ENCODE assay signal across 9 mouse cellular contexts in genomic region chr7:44641887-44642286, GRCm38 (mm10). TPM values are rescaled to one million over a fixed set of nuclear protein-coding genes. Genes with fewer than 3 reads are reported as not detected.
DNase-seq lines count a peak whose midpoint lies in the region; ATAC-seq and TF ChIP-seq lines count a peak whose summit lies in the region.
"Had no signal": no experiment of that assay in that cellular context is flagged by ENCODE, and none has a peak within 500 bp of the region (broad histone marks: within the 10 kb centered on the region; RNA-seq: fewer than 3 reads in every experiment).

No protein-coding gene starts in this region.

- H3K9ac ChIP-seq in stomach, postnatal 0 days (ENCODE audit: low read length): no peak overlapping the region

- H3K4me2 ChIP-seq in stomach, postnatal 0 days (replicated peaks; ENCODE audit: low read depth): no peak overlapping the region

- no peaks in the 10 kb centered on the region for H3K9me3 ChIP-seq in stomach, postnatal 0 days (ENCODE audit: control insufficient read depth, low read length)

- H3K4me1 ChIP-seq in stomach, postnatal 0 days (replicated peaks; ENCODE audit: control insufficient read depth, insufficient read depth): no peaks in the 10 kb centered on the region

- no peaks in the 10 kb centered on the region for H3K27me3 ChIP-seq in stomach, postnatal 0 days (ENCODE audit: control insufficient read depth, insufficient read depth, low read length)

- intact Hi-C loops in left cerebral cortex, postnatal 36 days (cut with DNase I): loop anchor here (5.0 kb wide), 1 partner anchor 55 kb away; no protein-coding TSS in a partner anchor
- intact Hi-C loops in left cerebral cortex, postnatal 10 days (cut with DNase I): loop anchor here (10.0 kb wide), 1 partner anchor 117 kb away; the partner anchor contains the start of gene Mybpc2

- TF ChIP-seq EP300 in stomach, postnatal 0 days (optimal IDR thresholded peaks at IDR 0.05): no peak

- TF ChIP-seq CTCF in stomach, postnatal 0 days (IDR thresholded peaks at IDR 0.05; ENCODE audit: low read depth): peak; percentile 69

- WGBS in stomach, postnatal 0 days: 30% methylated on average over 8 of the region's 8 CpGs

- peak; percentile 22 to 49 for DNase-seq in adrenal gland, adult 18-20 months (ENCODE audit: low spot score in 2 of 2)
- DNase-seq in adrenal gland, adult 8-10 months: no peak
- peak; percentile 29 to 35 for DNase-seq in left cerebral cortex, postnatal 36 days (ENCODE audit: low spot score in 2 of 2)
- no peak for DNase-seq in left cerebral cortex, postnatal 10 days (ENCODE audit: extremely low spot score in 1 of 2, low spot score in 2 of 2)
- peak; percentile 69 for DNase-seq in brain, adult 2 months (ENCODE audit: low read depth, low spot score)
- DNase-seq in layer of hippocampus, postnatal 36 days: peak; percentile 41 to 43
- peak; percentile 62 for DNase-seq in stomach, postnatal 0 days (ENCODE audit: low spot score)
- no peak for DNase-seq in T-cell, adult 2 months (ENCODE audit: low spot score)

- H3K27ac ChIP-seq in stomach, postnatal 0 days (replicated peaks): no peak overlapping the region
- H3K27ac ChIP-seq: macrophage had no signal

- H3K36me3 ChIP-seq in stomach, postnatal 0 days (ENCODE audit: control insufficient read depth, insufficient read depth, low read length): no peaks in the 10 kb centered on the region

- H3K4me3 ChIP-seq in stomach, postnatal 0 days (ENCODE audit: low read depth, low read length): no peak overlapping the region

- no peak for ATAC-seq in stomach, postnatal 0 days (ENCODE audit: low FRiP score, low TSS enrichment)

RNA-seq across cellular contexts. Expression of gene Myh14, which starts 28.8 kb away (rescaled TPM):
- total RNA-seq in adrenal gland, adult 18-20 months (2021): 1 to 10 TPM; 5.5 to 6.6 TPM
- total RNA-seq in adrenal gland, adult 8-10 months (2022): 10 to 100 TPM in 1 of 4 experiments, 1 to 10 TPM in 3; 7.3 to 16.5 (median 8.4) TPM
- total RNA-seq in left cerebral cortex, postnatal 36 days (2021): 10 to 100 TPM; 17.7 to 20.6 TPM
- total RNA-seq in left cerebral cortex, postnatal 10 days (2021): 1 to 10 TPM; 9.1 to 9.7 TPM
- total RNA-seq in layer of hippocampus, postnatal 36 days (2021): 10 to 100 TPM; 27.7 to 28.1 TPM
- 28.1 and 28.4 TPM in 2 replicates for polyA plus RNA-seq in stomach, postnatal 0 days (2015; fragmentation: Nextera tagmentation; extraction: Ambion mirVana)
- polyA plus RNA-seq: macrophage had no signal

RNA-seq across cellular contexts. Expression of gene Kcnc3, which starts 51.4 kb away (rescaled TPM):
- 1 to 10 TPM; 4.0 to 5.6 TPM for total RNA-seq in adrenal gland, adult 18-20 months (2021)
- 10 to 100 TPM in 1 of 4 experiments, 1 to 10 TPM in 3; 4.7 to 11.1 (median 7.8) TPM for total RNA-seq in adrenal gland, adult 8-10 months (2022)
- total RNA-seq in left cerebral cortex, postnatal 36 days (2021): 100 to 1,000 TPM in 1 of 2 experiments, 10 to 100 TPM in 1; 97.6 to 107 TPM
- total RNA-seq in left cerebral cortex, postnatal 10 days (2021): 10 to 100 TPM; 48.5 to 55.4 TPM
- 100 to 1,000 TPM; 175 to 188 TPM for total RNA-seq in layer of hippocampus, postnatal 36 days (2021)
- 0.06 and 0.10 TPM in 2 replicates for polyA plus RNA-seq in stomach, postnatal 0 days (2015; fragmentation: Nextera tagmentation; extraction: Ambion mirVana)

Comparison
In these comparisons a context has a peak if more than half of its experiments do, and no peak if none do; other contexts are left out.
1. DNase-seq: peak in adrenal gland, adult 18-20 months (2 of 2), left cerebral cortex, postnatal 36 days (2 of 2), brain, adult 2 months (single experiment), layer of hippocampus, postnatal 36 days (2 of 2) and stomach, postnatal 0 days (single experiment); none in adrenal gland, adult 8-10 months (single experiment), left cerebral cortex, postnatal 10 days (0 of 2) and T-cell, adult 2 months (single experiment).
2. RNA of gene Kcnc3, which starts 51.4 kb away (total RNA-seq): 175 to 188 TPM in layer of hippocampus, postnatal 36 days, 97.6 to 107 TPM in left cerebral cortex, postnatal 36 days and 48.5 to 55.4 TPM in left cerebral cortex, postnatal 10 days; 4.7 to 11.1 TPM in adrenal gland, adult 8-10 months and 4.0 to 5.6 TPM in adrenal gland, adult 18-20 months; every median in the first group is over 4 times any median in the second.